Mouse (Mus musculus) T-helper 1 cell (primary cell): ENCODE measurements around the gene Itgb4.

Experiments
- in situ Hi-C: fragments of 300-600 bp; cut with MboI, MseI; formaldehyde crosslinking; loops from one replicate; pipeline ENCODE4 v1.15.1; 2025; ENCODE audit warnings: high pct_unique_total_duplicates

Itgb4 gene

DNA sequence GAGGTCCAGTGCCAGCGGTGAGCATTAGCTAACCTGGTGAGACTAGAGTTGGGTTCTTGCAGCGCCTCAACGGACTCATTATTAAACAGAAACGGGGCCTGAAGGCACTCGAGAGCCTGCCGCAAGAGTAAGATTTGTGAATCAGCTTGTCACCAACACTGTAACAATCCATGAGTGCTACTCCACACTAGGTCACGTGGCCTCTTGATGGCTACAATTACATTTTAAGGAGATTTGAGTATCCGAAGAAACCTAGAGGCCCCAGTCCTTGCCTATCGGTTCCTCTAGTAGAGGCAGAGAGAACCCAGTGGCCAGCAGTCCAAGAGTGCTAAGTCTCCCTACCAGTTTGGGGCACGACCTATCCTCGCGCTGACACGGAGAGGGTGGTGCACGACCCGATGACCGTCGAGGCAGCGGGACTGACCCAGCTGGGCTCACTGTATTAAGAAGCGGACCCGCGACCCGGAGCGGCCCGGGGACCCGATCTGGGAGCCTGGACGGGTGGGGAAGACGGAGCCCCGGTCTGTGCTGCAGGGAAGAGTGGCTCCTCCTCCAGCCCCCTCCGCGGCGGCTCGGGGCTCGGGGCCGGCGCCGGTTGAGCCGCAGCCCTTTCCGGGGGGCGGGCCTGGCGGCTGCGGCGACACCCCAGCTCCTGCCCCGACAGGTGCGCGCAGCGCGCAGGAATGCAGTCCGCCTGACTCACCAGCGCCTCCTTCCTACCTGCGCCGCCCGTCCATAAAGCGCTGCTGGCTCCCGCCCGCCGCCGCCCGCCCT lies at the start of gene Itgb4:
TSS of gene Itgb4 (plus strand) at position 401 of the 774 bp plus-strand sequence.
- in situ Hi-C loops: no loop called here

DNA sequence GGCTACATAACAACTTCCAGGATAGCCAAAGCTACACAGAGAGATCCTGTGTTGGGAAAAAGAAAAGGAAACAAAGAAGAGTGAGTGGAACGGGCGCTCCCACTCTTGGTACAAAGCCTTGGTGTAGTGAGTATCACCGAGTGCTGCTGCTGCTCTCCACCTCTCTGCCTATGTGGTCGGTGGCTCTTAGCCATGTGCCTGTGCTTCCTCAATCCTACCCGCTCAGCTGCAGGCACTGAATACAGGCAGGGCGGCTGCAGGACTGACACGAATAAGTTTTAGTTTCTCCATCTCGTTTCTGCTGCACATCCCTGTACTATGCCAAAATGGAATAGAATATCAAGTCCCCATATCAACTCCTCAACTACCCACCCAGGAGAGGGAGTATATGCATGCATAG lies 45.5 kb upstream of the Itgb4 start:
- in situ Hi-C loops: no loop called here

DNA sequence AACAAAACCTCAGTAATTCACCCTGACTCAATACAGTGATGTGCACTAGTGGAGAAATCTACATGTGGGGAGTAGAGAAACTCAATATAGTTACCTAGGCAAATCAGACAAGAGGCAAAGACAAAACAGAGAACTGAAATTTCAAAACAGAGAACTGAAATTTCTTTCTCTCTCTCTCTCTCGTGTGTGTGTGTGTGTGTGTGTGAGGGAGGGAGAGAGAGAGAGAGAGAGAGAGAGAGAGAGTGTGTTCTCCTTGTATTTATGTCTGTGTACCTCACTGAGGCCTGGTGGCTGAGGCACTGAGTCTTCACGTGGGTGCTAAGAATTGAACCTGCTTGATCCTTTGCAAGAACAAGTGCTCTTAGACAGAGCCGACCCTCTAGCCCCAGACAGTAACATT lies 44.7 kb upstream of the Itgb4 start:
- in situ Hi-C loops: no loop called here

DNA sequence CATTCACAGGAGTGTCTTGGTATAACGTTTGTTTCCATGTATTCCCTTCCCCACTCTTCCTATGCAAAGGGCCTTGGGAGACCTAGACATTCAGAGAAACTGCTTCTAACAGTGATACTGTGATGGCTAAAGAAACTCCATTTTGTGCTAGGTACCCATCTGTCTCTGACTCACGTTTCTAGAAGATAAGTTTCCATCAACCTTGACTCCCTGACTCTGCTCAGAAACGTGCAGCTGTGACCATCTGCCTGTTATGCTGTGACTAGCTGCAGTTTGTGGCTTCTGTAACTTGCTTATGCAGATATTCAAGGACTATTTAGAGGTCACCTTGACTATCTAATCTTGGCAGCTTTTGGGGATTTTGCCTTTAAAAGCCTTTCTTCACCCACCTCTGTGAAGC lies 43.3 kb upstream of the Itgb4 start:
- in situ Hi-C loops: no loop called here

DNA sequence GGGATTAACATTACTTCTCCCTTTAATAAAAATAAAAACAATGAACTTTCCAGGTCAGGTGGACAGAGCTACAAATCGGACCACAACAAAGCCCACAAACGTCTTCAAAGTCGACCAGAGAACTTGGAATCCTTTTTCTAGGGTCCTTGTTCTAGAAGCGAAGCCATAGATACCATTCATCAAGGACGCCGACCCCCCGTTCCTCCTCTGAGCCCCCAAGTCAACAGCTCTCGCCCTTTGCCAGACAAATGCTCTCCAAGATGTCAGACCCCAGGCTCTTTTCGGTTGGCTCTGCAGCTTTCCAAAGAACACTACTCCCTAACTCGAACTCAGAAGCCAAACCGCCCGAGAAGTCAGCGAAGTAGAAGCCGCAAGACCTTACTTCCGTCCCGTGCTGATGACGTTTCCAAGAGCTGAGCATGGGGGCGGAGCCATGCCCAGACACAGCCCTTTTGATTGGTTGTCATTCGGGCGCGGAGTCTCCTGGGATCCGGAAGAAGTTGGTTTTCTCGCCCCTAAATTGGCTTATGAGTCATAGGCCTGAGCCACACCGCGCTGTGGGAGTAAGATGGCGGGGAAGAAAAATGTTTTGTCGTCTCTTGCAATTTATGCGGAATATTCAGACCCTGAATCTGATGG lies 41.3 kb upstream of the Itgb4 start, which contains the start of the genes Sap30bp and Recql5:
TSS of gene Sap30bp (plus strand) at position 175 of the 639 bp plus-strand sequence.
TSS of gene Recql5 (minus strand) at position 370 of the 639 bp plus-strand sequence.
- in situ Hi-C loops: no loop called here

DNA sequence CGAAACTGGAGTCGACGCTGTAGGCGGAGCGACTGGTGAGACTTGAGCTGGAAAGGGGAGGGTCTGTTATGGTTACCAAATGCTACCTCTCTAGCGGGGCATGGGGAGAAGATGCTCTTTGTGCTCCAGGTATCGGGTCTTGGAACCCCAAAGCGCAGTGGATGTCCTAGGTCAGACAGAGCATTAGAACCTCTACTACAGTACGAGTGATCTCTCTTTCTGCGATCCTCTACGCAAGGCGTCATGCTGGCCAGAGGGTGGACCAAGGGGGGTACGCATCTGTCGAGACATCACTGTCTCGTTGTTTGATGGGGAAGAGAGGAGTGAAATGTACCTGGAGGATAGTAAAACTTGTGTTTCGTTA lies 40.8 kb upstream of the Itgb4 start:
- in situ Hi-C loops: no loop called here

DNA sequence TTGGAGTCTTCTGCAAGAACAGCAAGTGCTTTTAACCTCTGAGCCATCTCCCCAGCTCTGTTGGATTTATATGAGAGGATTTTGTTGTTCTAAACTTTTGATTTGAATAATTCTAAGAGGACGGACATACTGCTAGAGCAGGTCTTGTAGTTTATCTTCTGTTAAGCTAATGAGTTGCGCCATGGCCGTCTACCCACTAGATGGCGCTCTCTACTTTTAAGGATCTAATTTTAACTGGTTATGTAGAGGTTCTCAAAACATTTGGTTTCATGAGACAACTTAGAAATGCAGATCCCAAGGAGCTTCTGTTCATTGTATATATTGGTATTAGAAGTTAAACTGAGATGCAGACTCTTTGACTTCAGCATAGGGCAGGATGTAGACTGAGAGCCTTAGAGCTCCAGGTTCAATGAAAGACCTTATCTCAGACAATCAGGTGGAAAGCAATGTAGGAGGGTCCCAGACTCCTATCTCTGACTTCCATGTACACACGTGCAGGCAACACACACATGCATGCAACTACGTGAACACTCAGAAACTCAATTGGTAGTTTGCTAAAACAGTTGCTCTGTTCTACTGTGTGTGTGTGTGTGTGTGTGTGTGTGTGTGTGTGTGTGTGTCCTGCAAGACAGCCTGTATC lies 34.7 kb upstream of the Itgb4 start:
- in situ Hi-C loops: loop anchor here (5.0 kb wide), 1 partner anchor 62 kb away; no protein-coding TSS in a partner anchor

DNA sequence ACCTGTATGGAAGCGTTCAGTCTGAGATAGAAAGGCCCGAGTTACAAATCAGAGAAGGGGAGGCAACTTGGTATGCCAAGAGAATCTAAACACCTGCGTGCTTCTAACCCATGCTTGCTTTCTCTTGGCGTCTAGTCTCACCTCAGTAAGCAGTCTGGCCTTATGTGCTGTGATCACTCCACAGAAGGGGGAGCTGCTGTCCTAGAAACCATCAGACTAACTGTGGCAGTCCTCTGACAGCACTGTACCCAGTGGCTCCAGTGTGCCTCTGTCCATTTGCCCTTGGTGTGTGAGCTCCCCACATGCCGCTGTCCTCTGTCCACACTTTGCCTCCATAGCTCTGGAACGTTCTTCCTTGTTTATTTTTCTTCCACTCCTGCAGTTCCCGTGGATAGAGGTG lies 32.5 kb upstream of the Itgb4 start:
- in situ Hi-C loops: loop anchor here (5.0 kb wide), 1 partner anchor 60 kb away; no protein-coding TSS in a partner anchor

DNA sequence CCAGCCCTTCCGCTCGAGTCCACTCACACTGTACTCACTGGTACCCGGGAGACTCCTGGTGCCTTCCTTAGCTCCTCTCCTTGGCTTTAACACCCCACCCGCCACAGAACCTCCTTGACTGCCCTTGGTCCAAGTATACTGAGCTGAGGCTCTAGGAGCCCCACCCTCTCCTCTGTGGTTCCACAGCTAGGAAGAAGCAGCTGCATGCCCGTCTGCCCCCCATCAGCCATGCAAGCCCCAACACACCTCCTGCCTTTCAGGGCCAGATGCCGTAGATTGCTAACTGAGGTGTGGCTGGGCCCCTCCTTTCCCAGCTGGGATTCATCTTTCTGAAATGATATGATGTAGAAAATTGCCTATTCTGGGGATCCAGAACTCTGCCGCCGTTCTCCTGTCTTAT lies 29.3 kb upstream of the Itgb4 start:
- in situ Hi-C loops: no loop called here

DNA sequence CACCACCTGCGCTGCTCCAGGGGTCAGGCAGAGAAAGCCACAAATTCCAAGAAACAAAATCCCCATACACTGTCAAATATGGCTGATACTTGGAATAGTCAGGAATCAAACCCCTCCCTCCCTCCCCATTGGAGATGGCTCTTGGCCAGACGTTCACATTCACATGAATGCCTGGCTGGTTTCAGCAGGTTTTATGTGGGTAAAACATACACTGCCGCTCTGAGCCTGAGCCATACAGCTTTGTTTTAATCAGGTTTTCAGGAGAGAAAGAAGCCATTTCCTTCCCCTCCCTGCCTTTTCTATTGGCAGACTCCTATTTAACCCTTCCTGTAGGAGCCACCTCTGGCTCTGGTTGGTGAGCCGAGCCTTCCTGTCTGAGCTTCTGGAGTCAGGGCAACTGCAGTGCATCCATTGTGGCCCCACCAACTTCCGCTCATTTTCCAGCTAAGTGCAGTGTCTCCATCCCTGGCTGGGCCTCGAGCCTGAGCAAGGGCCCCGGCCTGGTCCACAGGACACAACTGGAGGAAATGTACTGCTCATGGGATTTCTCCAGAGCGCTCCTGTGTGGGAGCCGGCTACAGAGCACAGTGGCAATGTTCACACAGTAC lies 28.2 kb upstream of the Itgb4 start:
- in situ Hi-C loops: no loop called here

DNA sequence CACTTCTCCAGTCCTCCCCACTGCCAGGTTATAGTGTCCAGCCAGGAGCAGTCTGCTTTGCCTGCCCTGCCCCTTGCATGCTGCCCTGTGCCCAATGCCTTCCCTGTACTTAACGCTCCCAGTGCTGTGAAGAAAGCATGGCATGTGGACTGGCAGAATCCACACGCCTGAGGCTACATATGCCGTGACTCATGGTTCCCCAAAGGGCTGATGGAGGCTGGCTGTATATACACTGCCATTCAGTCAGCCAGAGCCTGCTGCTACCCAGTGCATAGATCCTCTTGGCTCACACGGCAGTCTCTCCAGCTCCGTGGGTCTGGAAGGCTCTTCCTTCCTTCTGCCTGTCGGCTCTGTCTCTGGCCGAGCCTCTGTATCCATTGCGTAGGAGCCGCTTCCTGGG lies 26.2 kb upstream of the Itgb4 start:
- in situ Hi-C loops: no loop called here

DNA sequence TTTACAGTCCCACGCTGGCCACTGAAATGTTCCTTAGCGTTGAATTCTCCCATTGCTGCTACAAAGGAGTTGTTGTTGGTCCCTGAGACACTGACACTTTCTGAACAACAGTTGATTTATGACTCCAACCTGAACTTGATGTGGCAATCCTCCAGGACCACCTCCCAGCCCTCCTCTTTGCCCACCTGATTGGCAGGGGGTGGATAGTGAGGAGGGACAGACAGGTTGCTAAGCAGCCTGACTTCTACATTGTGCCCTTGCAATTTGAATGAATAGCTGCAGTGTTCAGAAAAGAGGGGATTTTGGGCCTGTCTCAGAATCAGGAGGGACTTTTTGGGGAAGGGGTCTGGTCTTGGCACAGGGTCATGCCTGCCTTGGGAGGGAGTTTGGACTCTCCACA lies 23.8 kb upstream of the Itgb4 start:
- in situ Hi-C loops: no loop called here

DNA sequence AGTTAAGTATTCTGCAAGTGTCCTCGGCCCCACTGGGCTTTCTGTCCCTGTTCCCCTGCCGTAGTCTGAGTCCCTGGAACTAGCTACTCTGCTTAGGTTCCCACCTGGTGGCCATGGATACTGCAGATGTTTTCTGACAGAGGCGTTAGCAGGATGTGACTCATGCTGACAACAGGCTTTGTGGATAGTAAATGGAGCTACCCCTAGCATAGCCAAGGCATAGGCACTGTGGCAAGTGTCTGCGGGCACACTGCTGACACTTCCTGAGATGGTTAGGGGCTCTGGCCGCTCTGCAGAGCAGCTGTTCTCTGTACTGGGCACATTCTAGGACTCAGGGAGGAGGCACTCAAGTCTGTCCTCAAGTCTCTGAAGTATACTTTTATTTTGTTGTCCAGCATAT lies 19.8 kb upstream of the Itgb4 start:
- in situ Hi-C loops: no loop called here

DNA sequence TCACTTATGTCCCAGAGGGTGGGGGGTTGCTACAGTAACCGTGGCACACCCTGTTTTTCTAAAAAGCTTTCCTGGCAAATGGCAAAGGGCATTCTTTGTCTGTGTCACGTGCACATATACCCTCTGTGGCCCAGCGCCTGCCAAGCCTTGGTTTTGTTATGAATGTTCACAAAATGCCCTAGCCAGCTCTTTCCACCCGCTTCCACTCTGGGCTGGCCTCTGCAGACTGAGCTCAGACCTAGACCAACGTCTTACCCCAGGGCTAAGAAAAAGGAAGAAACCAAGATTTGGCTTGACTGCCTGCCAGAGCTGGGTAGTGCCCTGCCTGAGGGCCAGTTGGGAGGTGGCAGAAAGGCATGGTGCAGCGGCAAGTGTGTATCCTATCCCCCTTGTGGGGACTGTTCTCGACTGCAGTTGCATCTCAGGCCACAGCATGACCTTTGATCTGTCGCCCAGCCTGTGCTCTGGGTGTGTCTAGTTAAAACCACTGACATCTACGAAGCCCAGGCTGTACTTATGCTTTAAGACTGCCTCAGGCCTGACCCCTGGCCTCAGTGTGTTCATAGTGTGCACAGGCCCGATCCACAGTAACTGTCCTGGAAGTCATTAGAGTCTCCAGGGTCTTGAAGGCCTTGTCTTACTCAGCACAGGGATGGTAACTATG lies 19.2 kb upstream of the Itgb4 start:
- in situ Hi-C loops: no loop called here

DNA sequence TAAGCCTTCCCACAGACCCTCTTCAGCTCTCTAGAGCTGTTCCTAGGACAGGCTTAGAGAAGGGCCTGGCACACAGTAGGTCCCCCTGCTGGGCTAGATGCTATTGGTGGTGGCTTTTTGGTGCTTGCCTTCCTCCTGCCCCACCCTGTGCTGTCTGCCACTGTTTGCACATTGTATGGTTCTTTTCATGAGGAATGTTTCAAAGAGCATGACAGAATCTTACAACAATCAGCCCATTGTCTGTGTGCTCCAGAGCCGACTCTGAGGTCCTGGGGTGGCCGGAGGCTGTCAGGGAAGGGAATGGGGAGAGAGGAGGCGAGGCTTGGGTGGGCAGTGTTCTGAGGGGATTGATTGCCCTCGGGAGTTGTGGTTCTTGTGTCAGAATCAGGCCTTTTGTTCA lies 18.1 kb upstream of the Itgb4 start:
- in situ Hi-C loops: no loop called here

DNA sequence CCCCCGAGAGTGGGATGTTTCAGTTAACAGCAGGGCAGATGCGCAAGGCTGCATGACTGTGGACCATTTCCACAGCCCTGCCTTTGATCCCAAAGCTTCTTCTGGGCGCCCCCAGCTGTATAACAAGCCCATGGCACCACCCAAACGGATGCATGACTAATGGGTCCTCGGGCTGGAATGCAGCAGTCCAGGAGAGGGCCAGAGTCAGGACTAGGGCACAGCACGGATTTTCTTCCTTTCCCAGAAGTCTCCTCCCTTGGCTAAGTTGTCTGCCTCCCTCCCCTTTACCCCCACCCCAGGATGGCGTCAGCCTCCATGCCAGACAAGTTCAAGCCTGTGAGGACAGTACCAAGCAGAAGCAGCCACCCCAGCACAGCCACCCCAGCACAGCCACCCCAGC lies 16.5 kb upstream of the Itgb4 start:
- in situ Hi-C loops: no loop called here

DNA sequence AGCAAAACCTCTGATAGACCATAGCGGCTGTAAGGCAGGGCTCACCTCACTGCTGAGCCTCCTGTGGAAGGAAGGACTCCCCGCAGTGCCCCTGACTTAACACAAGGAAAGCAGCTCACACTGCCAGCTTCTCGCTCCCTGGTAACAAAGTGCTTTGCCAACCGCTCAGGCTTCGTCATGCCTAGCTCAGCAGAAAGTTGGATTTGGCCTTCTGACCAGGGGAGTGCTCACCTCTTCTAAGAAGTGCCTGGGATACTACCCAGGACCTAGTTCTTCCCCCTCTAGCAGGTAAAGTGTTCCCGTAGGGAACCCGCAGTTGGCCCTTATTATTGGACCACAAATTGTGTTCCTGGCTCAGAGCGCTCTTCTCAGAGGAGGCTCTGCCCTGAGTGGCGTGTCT lies 15.5 kb upstream of the Itgb4 start:
- in situ Hi-C loops: no loop called here

DNA sequence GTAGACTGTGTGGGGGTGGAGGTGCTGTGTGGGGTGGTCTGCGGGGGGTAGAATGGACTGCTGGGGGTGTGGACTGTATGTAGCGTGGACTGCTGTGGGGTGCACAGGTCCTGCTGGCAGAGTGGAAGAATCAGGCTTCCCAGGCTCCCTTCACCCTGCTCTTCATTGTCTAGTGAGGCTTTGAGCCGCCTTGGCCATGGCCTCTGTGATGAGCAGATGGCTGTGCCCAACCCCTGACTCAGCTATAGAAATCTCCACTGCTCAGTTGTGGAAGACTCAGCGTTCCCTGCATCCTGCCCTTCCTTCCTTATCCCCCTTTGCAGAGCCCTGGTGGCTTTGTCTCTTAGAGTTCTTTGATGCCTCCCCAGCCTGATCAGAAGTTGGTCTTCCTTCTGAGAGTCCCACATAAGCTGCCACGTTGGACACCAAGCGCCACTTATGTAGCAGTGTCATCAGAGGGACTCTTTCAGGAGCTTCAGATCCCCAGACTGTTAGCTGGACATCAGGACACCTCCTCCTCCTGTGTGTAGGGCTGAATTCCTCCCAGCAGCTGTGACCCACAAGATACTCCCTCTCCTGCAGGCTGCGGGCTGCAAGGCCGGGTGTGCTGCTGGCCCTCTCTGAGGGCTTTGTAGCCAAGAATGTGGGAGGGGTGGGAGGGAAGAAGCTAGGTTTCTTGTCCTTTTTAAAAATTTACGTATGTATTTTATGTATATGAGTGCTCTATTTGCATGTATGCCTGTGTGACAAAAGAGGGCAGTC lies 11.7 kb upstream of the Itgb4 start:
- in situ Hi-C loops: no loop called here

DNA sequence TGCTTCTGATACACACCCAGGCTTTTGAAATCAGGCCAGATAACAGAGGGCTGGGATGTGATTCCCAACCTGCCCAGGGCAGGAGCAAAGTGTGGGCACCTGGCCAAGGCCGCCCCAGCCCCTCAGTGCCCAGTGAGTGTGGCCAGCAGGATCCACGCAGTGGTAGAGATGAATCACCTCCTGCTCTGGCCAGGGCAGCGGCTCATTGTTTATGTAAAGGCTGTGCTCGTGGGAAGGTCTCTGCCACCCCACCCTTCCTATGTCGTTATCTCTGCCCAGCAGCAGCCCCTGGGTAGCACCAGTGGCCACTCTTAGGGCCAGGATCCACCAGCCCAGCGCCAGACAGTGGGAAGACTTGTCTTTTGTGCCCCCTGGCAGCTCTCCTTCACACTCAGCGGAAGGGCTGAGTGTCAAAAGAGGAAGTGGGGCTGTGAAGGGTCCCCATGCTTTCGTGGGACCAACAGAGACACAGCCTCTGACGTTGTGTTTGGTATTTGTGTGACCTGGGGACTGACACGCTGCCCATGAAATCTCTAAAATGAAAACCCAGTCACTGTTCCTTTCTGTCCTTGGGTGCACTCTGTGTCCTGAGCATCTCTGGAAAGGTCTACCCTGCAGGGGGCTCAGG lies 9.4 kb upstream of the Itgb4 start:
- in situ Hi-C loops: no loop called here

DNA sequence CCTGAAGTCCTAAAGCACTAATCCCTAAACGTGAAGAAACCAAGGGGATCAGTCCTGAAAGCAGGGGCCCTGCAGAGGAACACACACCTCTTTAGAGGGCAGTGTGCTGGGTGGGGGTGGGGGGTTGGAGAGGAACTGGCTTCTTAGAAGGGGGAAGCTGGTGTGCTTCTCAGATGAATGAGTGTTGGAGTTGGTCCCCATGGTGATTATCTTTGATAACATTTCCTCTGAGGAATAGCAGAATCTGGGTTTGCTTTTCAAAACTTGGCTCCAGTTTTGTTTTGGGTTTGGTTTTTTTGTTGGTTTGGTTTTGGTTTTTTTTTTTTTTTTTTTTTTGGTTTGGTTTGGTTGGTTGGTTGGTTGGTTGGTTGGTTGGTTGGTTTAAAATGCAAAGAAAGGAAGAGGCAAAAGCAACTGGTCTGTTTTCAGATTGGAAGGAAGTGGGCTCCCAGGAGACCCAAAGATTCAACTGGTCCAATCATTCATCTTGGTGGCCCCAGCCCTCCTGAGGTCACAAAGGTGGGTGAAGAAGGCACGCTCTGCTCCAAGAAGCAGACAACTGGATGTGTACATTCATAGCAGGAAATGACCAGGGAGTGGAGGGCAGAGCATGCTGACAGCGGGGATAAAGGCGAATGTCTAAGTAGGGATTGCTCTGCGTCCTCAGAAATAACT lies 5.6 kb upstream of the Itgb4 start:
- in situ Hi-C loops: no loop called here
